Mouse (Mus musculus) G1E (cell line): Measurements from ENCODE around the gene Cdkn1b.

Source experiments
- CTCF ChIP-seq: IDR thresholded peaks from 2 replicates; pipeline ENCODE4 v1.5.1; 2012; ENCODE audit warnings: low read depth, low read length, inconsistent platforms, mixed read lengths
- GATA1 ChIP-seq: IDR thresholded peaks from 2 replicates; pipeline ENCODE4 v1.6.1; 2012; ENCODE audit warnings: borderline replicate concordance, low read length, inconsistent platforms, mixed read lengths
- GATA2 ChIP-seq: IDR thresholded peaks from 2 replicates; pipeline ENCODE4 v1.6.1; 2012; ENCODE audit warnings: low read depth, low read length, inconsistent platforms, borderline replicate concordance
- POLR2AphosphoS5 ChIP-seq: IDR thresholded peaks from 2 replicates; pipeline ENCODE4 v1.6.1; 2012; ENCODE audit warnings: low read depth, low read length, inconsistent platforms; ENCODE audit not compliant: insufficient replicate concordance
- TAL1 ChIP-seq: conservative IDR thresholded peaks from 2 replicates; pipeline ENCODE4 v1.6.1; 2012; ENCODE audit warnings: low read depth, low read length, inconsistent platforms, mixed read lengths

DNA sequence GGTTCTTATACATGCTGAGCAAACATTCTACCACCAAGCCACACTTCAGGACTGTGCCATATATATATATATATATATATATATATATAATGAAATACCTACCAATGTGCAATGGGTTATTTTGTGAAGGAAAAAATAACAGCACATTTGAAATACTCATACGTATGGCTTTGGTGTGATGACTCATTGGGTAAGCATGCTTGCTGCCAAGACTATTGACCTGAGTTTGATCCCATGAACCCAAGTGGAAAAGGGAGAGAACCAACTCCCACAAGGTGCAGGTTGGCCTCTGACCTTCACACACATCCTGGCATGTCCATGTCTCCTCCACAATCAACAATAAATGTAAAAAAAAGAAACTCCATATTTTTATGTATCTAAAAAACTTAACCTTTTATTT, 48.1 kb downstream of the Cdkn1b start:
- no peak for TF ChIP-seq CTCF
- TF ChIP-seq TAL1: no peak
- TF ChIP-seq GATA1: no peak
- no peak for TF ChIP-seq POLR2AphosphoS5
- TF ChIP-seq GATA2: no peak
